Mouse (Mus musculus) left cerebral cortex, adult 18-20 months (tissue): ENCODE data around the gene Gna14. TPM values are rescaled to one million over a fixed set of nuclear protein-coding genes. Genes with fewer than 3 reads are reported as not detected.

Source experiments
- DNase-seq, 2 experiments: peaks; one replicate each; pipeline ENCODE4 v3.0.0; 2021 to 2022; ENCODE audit warnings: low spot score in 2 of 2, mixed read lengths in 1 of 2
- total RNA-seq, 2 experiments: library from RNA; stranded (reverse); gene quantifications; 2 replicates each; pipeline ENCODE4 v1.2.3; 2021

The Gna14 gene
- total RNA-seq, 2 experiments from 2014 or later, result 0.16 to 0.67 TPM

GRCm38 (mm10) chr19:16450824-16451223, 15.3 kb downstream of the Gna14 start:
- DNase-seq, result no peak

GRCm38 (mm10) chr19:16456181-16456580, 20.6 kb downstream of the Gna14 start:
- no peak for DNase-seq

GRCm38 (mm10) chr19:16457127-16457526, 21.6 kb downstream of the Gna14 start:
- DNase-seq, result no peak

- no peak for DNase-seq
These were observed 23.8 kb downstream of the Gna14 start for GRCm38 (mm10) chr19:16459317-16459716.

GRCm38 (mm10) chr19:16460292-16460691, 24.7 kb downstream of the Gna14 start:
- no peak for DNase-seq

- DNase-seq, result no peak
These were observed 25.3 kb downstream of the Gna14 start for GRCm38 (mm10) chr19:16460831-16461230.

GRCm38 (mm10) chr19:16462461-16462860, 26.9 kb downstream of the Gna14 start:
- DNase-seq, result no peak

- DNase-seq, result no peak
These were observed 29.2 kb downstream of the Gna14 start for GRCm38 (mm10) chr19:16464730-16465129.

GRCm38 (mm10) chr19:16468756-16469374, 33.3 kb downstream of the Gna14 start:
- no peak for DNase-seq

- no peak for DNase-seq
These were observed 37.1 kb downstream of the Gna14 start for GRCm38 (mm10) chr19:16472655-16473054.

- no peak for DNase-seq
These were observed 41.9 kb downstream of the Gna14 start for GRCm38 (mm10) chr19:16477314-16477946.

- no peak for DNase-seq
These were observed 42.6 kb downstream of the Gna14 start for GRCm38 (mm10) chr19:16478186-16478607.

GRCm38 (mm10) chr19:16482047-16482446, 46.5 kb downstream of the Gna14 start:
- no peak for DNase-seq

GRCm38 (mm10) chr19:16484237-16484636, 48.7 kb downstream of the Gna14 start:
- no peak for DNase-seq

GRCm38 (mm10) chr19:16484671-16485070, 49.1 kb downstream of the Gna14 start:
- DNase-seq, result no peak

GRCm38 (mm10) chr19:16490756-16491155, 55.2 kb downstream of the Gna14 start:
- no peak for DNase-seq

GRCm38 (mm10) chr19:16491497-16491896, 55.9 kb downstream of the Gna14 start:
- no peak for DNase-seq

- no peak for DNase-seq
These were observed 56.9 kb downstream of the Gna14 start for GRCm38 (mm10) chr19:16492453-16492852.

GRCm38 (mm10) chr19:16494816-16495516, 59.4 kb downstream of the Gna14 start:
- DNase-seq, result no peak

GRCm38 (mm10) chr19:16496016-16496415, 60.5 kb downstream of the Gna14 start:
- DNase-seq, result no peak

GRCm38 (mm10) chr19:16502054-16502453, 66.5 kb downstream of the Gna14 start:
- no peak for DNase-seq

- DNase-seq, result no peak
These were observed 71.3 kb downstream of the Gna14 start for GRCm38 (mm10) chr19:16506711-16507364.
